Mouse (Mus musculus) thymus, adult 2 months (tissue): ENCODE measurements around the gene H2-Aa. TPM values are rescaled to one million over a fixed set of nuclear protein-coding genes. Genes with fewer than 3 reads are reported as not detected.
A peak's percentile ranks its signal among the peaks of the same experiment; 100 is the strongest.

Experiments
- DNase-seq: peaks from one replicate; pipeline ENCODE4 v3.0.0; 2021
- H3K27ac ChIP-seq: fragments of 200-500 bp; 2 replicates; pipeline ENCODE4 v1.5.1; 2012; ENCODE audit warnings: low read length, control low read depth; ENCODE audit not compliant: control insufficient read depth, insufficient read depth
- H3K27me3 ChIP-seq: fragments of 200-500 bp; 2 replicates; pipeline ENCODE4 v1.6.1; 2012; ENCODE audit warnings: mild to moderate bottlenecking, low read length, moderate library complexity, mixed read lengths; ENCODE audit not compliant: control insufficient read depth, insufficient read depth
- H3K36me3 ChIP-seq: fragments of 200-500 bp; 2 replicates; pipeline ENCODE4 v1.6.1; 2012; ENCODE audit warnings: mild to moderate bottlenecking, low read length, moderate library complexity; ENCODE audit not compliant: control insufficient read depth, insufficient read depth
- H3K4me1 ChIP-seq: fragments of 200-500 bp; replicated peaks from 2 replicates; pipeline ENCODE4 v1.6.1; 2012; ENCODE audit warnings: low read length; ENCODE audit not compliant: control insufficient read depth, insufficient read depth
- H3K4me3 ChIP-seq: fragments of 200-500 bp; 2 replicates; pipeline ENCODE4 v1.5.1; 2012; ENCODE audit warnings: mild to moderate bottlenecking, low read length, control low read depth, moderate library complexity; ENCODE audit not compliant: control insufficient read depth, insufficient read depth
- CTCF ChIP-seq: fragments of 200-500 bp; IDR thresholded peaks from 2 replicates; pipeline ENCODE4 v1.5.1; 2012; ENCODE audit warnings: mild to moderate bottlenecking, control low read depth, low read length, moderate library complexity, borderline replicate concordance; ENCODE audit not compliant: control insufficient read depth, poor library complexity, insufficient read depth; ENCODE audit errors: extremely low read depth
- POLR2A ChIP-seq: fragments of 200-500 bp; IDR thresholded peaks from 2 replicates; pipeline ENCODE4 v1.6.1; 2012; ENCODE audit warnings: mild to moderate bottlenecking, low read length, control low read depth, moderate library complexity; ENCODE audit not compliant: control insufficient read depth, poor library complexity, insufficient read depth; ENCODE audit errors: extremely low read depth
- WGBS: fragments of 180-500 bp; shearing (Covaris S2); methylation state at CpG from one replicate; pipeline ENCODE4 v1.1.7; 2018; 5-methylcytosine and 5-hydroxymethylcytosine counted together
- polyA plus RNA-seq: library from polyadenylated mRNA; depleted of rRNA; stranded (reverse); fragments of >200 nt; gene quantifications from 2 replicates; pipeline ENCODE4 v1.2.3, GENCODE M21; 2012

The H2-Aa gene
- polyA plus RNA-seq, 1 experiment = 1,363 TPM

DNA sequence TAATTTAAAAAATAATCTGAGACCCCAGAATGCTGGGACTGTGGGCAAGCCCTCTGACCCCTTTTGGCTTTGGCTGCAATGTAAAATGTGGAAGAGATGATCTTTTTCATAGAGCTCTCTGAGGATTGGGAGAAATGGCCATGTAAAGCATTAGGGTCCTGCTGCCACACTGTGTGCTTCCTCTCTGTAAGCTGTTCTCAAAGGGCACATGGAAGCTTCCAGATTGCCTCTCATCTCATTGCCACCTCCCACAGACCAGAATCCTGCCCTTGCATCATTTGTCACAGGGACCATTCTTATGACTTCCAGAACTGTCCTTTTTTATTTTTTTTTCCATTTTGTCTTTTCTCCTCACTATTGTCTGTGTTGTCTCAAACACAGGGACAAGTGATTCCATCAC, 19.6 kb upstream of the H2-Aa start:
- TF ChIP-seq CTCF (no peak), POLR2A (no peak)
- peaks cover 14% of the 10 kb centered on the region for H3K4me1 ChIP-seq
- no peaks in the 10 kb centered on the region for H3K36me3 ChIP-seq
- H3K27me3 ChIP-seq = no peaks in the 10 kb centered on the region
- H3K27ac ChIP-seq = no peak overlapping the region; the same call in 1 of the 2 replicates
- H3K4me3 ChIP-seq = no peak overlapping the region
- DNase-seq = no peak

- TF ChIP-seq CTCF (no peak), POLR2A (no peak)
- Histone ChIP-seq H3K4me1 (peaks cover 11% of the 10 kb centered on the region), H3K36me3 (no peaks in the 10 kb centered on the region), H3K4me3 (peak overlapping the region; percentile 23; the same call in 1 of the 2 replicates), H3K27me3 (no peaks in the 10 kb centered on the region), H3K27ac (peak overlapping the region; percentile 33; the same call in 1 of the 2 replicates)
- DNase-seq = no peak
- WGBS = 89% methylated on average over 2 of the region's 2 CpGs
These were observed 18.8 kb upstream of the H2-Aa start for GRCm38 (mm10) chr17:34306407-34306806.

DNA sequence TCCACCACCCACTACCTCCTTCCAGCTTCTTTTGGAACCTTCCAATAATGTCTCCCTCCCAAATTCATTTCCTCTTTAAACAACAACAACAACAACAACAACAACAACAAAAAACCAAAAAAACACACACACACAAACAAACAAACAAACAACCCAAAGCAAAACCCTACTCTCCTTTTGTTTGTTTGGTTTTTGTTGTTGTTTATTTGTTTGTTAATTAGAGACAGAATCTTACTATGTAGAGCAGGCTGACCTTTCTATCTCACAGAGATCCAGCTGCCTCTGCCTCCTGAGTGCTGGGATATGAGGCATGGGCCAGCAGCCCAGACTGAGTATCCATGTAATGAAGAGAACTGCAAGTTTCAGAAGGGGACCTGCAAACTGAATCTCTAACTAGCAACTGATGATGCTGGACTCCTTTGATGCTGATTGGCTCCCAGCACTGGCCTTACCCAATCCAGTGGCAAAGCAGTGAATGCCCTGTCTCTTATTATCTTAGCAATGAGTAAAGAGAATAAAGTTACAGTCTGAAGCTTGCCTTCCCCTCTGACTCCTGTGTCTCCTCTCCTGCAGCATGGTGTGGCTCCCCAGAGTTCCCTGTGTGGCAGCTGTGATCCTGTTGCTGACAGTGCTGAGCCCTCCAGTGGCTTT, 17.9 kb upstream of the H2-Aa start, which contains the start of gene H2-Eb1:
H2-Eb1 (plus strand) TSS at position 488 of the 651 bp plus-strand sequence.
- Histone ChIP-seq H3K36me3 (no peaks in the 10 kb centered on the region), H3K27ac (peak within 1 kb of the TSS; percentile 75), H3K4me1 (peaks cover 11% of the 10 kb centered on the region), H3K27me3 (no peaks in the 10 kb centered on the region), H3K4me3 (peak within 1 kb of the TSS; percentile 26)
- no peak for TF ChIP-seq CTCF
- TF ChIP-seq POLR2A = no peak
- peak; percentile 88 for DNase-seq

GRCm38 (mm10) chr17:34304751-34305150, 17.1 kb upstream of the H2-Aa start:
- WGBS = 19% methylated on average over 4 of the region's 4 CpGs
- peak overlapping the region; percentile 51; the same call in 1 of the 2 replicates for H3K27ac ChIP-seq
- peaks cover 6% of the 10 kb centered on the region; the same call in 1 of the 2 replicates for H3K4me1 ChIP-seq
- H3K4me3 ChIP-seq = no peak overlapping the region
- H3K27me3 ChIP-seq = no peaks in the 10 kb centered on the region
- TF ChIP-seq CTCF (no peak), POLR2A (no peak)
- no peaks in the 10 kb centered on the region for H3K36me3 ChIP-seq
- peak; percentile 67 for DNase-seq

- WGBS = 94% methylated on average over 2 of the region's 2 CpGs
- Histone ChIP-seq H3K36me3 (no peaks in the 10 kb centered on the region), H3K4me3 (no peak overlapping the region), H3K4me1 (peaks cover 6% of the 10 kb centered on the region), H3K27ac (no peak overlapping the region), H3K27me3 (no peaks in the 10 kb centered on the region)
- DNase-seq = no peak
- TF ChIP-seq POLR2A (no peak), CTCF (no peak)
These were observed 16.2 kb upstream of the H2-Aa start for GRCm38 (mm10) chr17:34303789-34304188.

DNA sequence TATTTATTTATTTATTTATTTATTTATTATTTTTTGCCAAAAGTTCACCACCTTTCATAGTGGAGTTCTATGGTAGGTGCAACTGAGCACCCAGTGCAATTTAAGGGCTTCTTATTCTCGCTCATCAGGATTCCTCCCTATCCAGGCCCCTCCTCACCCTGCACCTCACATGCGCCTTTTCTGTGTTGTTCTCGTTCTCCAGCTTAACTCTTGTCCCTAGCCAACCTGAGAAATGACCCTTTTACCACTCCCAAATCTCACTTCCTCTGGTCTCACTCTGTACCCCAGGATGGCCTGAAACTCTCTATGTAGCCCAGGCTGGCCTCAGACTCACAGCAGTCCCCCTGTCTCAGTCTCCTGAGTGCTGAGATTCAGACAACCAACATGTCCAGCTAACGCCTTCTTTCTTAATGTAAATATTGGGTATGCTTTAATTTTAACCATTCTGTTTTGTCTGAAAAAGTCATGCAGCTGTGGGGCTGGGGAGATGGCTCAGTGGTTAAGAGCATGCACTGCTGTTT, 14.1 kb upstream of the H2-Aa start:
- DNase-seq = no peak
- Histone ChIP-seq H3K4me3 (no peak overlapping the region), H3K4me1 (peaks cover 6% of the 10 kb centered on the region), H3K27me3 (no peaks in the 10 kb centered on the region), H3K27ac (peak overlapping the region; percentile 47; the same call in 1 of the 2 replicates), H3K36me3 (no peaks in the 10 kb centered on the region)
- TF ChIP-seq POLR2A (no peak), CTCF (no peak)
- 93% methylated on average over 4 of the region's 4 CpGs for WGBS
